Mouse (Mus musculus): ENCODE results near the gene Myh3. TPM values are rescaled to one million over a fixed set of nuclear protein-coding genes. Genes with fewer than 3 reads are reported as not detected.
A peak's percentile ranks its signal among the peaks of the same experiment; 100 is the strongest.

Myh3 gene
- polyA plus RNA-seq, 2 experiments = 192 to 205 TPM

DNA sequence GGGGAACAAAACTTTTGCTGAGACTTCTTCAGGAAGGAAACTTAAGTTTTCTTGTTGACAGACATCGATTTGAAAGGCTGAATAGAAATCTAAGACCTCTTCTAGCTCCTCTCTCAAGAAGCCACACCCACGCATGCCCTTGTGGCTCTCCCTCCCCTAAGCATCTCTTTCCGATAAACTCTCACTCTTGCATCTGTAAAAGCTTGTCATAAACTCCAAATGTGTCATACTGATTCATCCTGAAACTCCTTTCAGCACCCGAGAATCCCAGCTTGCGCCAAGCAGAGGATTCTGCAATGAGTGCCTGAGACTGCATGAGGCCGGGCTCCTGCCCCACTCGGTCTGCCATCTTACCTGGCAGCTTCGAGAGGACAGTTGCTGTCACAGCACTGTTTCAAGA, 29.6 kb upstream of the Myh3 start:
- Histone ChIP-seq H3K4me1 (ENCODE audit: control insufficient read depth, insufficient read depth, low read length) (peaks cover 7% of the 10 kb centered on the region), H3K36me3 (ENCODE audit: control insufficient read depth, insufficient read depth, low read length) (peaks cover 11% of the 10 kb centered on the region), H3K27me3 (ENCODE audit: control insufficient read depth, insufficient read depth, low read length) (no peaks in the 10 kb centered on the region), H3K4me3 (replicated peaks; ENCODE audit: low read length) (no peak overlapping the region), H3K9ac (ENCODE audit: low read depth, low read length, severe bottlenecking) (no peak overlapping the region), H3K4me2 (replicated peaks; ENCODE audit: low read depth, low read length, severe bottlenecking) (no peak overlapping the region), H3K27ac (replicated peaks; ENCODE audit: low read depth, low read length) (no peak overlapping the region), H3K9me3 (ENCODE audit: control insufficient read depth, low read length) (no peaks in the 10 kb centered on the region)
- DNase-seq (ENCODE audit: low spot score) (no peak), ATAC-seq (ENCODE audit: low FRiP score, low read depth) (no peak)
- 87% methylated on average over 8 of the region's 8 CpGs for WGBS
- no peak for TF ChIP-seq POLR2A (IDR thresholded peaks at IDR 0.05; ENCODE audit: borderline replicate concordance, extremely low read depth, insufficient read depth, insufficient read length)

DNA sequence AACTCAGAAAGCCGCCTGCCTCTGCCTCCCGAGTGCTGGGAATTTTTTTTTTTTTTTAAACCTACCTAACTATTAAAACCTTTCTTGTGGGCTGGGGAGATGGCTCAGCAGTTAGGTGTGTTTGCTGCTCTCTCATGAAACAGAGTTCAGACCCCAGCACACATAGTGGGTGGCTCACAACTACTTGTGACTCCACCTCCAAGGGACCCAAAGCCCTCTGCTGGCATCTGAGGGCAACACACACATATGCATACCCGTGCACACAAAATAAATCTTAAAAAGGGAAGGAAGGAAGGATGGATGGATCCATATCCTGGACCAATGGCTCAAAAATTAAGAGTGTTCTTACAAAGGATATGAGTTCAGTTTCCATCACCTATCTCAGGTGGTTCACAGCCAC, 28.8 kb upstream of the Myh3 start:
- Histone ChIP-seq H3K27me3 (ENCODE audit: control insufficient read depth, insufficient read depth, low read length) (no peaks in the 10 kb centered on the region), H3K4me2 (replicated peaks; ENCODE audit: low read depth, low read length, severe bottlenecking) (no peak overlapping the region), H3K27ac (replicated peaks; ENCODE audit: low read depth, low read length) (no peak overlapping the region), H3K9ac (ENCODE audit: low read depth, low read length, severe bottlenecking) (no peak overlapping the region), H3K4me1 (ENCODE audit: control insufficient read depth, insufficient read depth, low read length) (peaks cover 10% of the 10 kb centered on the region), H3K9me3 (ENCODE audit: control insufficient read depth, low read length) (no peaks in the 10 kb centered on the region), H3K4me3 (replicated peaks; ENCODE audit: low read length) (no peak overlapping the region), H3K36me3 (ENCODE audit: control insufficient read depth, insufficient read depth, low read length) (peaks cover 8% of the 10 kb centered on the region)
- ATAC-seq (ENCODE audit: low FRiP score, low read depth) (no peak), DNase-seq (ENCODE audit: low spot score) (no peak)
- TF ChIP-seq POLR2A (IDR thresholded peaks at IDR 0.05; ENCODE audit: borderline replicate concordance, extremely low read depth, insufficient read depth, insufficient read length) = no peak
- WGBS = 89% methylated on average over 3 of the region's 3 CpGs

- TF ChIP-seq POLR2A (IDR thresholded peaks at IDR 0.05; ENCODE audit: borderline replicate concordance, extremely low read depth, insufficient read depth, insufficient read length) = no peak
- Histone ChIP-seq H3K4me2 (replicated peaks; ENCODE audit: low read depth, low read length, severe bottlenecking) (peak overlapping the region; percentile 71), H3K4me3 (replicated peaks; ENCODE audit: low read length) (peak overlapping the region; percentile 95), H3K36me3 (ENCODE audit: control insufficient read depth, insufficient read depth, low read length) (peaks cover 14% of the 10 kb centered on the region), H3K27ac (replicated peaks; ENCODE audit: low read depth, low read length) (peak overlapping the region; percentile 71), H3K4me1 (ENCODE audit: control insufficient read depth, insufficient read depth, low read length) (peaks cover 10% of the 10 kb centered on the region), H3K27me3 (ENCODE audit: control insufficient read depth, insufficient read depth, low read length) (no peaks in the 10 kb centered on the region), H3K9ac (ENCODE audit: low read depth, low read length, severe bottlenecking) (peak overlapping the region; percentile 84), H3K9me3 (ENCODE audit: control insufficient read depth, low read length) (no peaks in the 10 kb centered on the region)
- DNase-seq (ENCODE audit: low spot score) (peak; percentile 14), ATAC-seq (ENCODE audit: low FRiP score, low read depth) (peak; percentile 28; the same call in 1 of the 2 replicates)
- WGBS = 6% methylated on average over 16 of the region's 16 CpGs
Measured at GRCm38 (mm10) chr11:67051676-67052320, 26.3 kb upstream of the Myh3 start.

- under 1% methylated on average over 33 of the region's 50 CpGs for WGBS
- H3K4me2 ChIP-seq (replicated peaks; ENCODE audit: low read depth, low read length, severe bottlenecking) = peak within 1 kb of the TSS; percentile 71
- no peaks in the 10 kb centered on the region for H3K9me3 ChIP-seq (ENCODE audit: control insufficient read depth, low read length)
- peak within 1 kb of the TSS; percentile 71 for H3K27ac ChIP-seq (replicated peaks; ENCODE audit: low read depth, low read length)
- H3K36me3 ChIP-seq (ENCODE audit: control insufficient read depth, insufficient read depth, low read length) = peaks cover 20% of the 10 kb centered on the region
- peaks cover 10% of the 10 kb centered on the region for H3K4me1 ChIP-seq (ENCODE audit: control insufficient read depth, insufficient read depth, low read length)
- ATAC-seq (ENCODE audit: low FRiP score, low read depth) (peak; percentile 90), DNase-seq (ENCODE audit: low spot score) (peak; percentile 87)
- peak; percentile 75; the same call in 1 of the 2 replicates for TF ChIP-seq POLR2A (IDR thresholded peaks at IDR 0.05; ENCODE audit: borderline replicate concordance, extremely low read depth, insufficient read depth, insufficient read length)
- peak within 1 kb of the TSS; percentile 84 for H3K9ac ChIP-seq (ENCODE audit: low read depth, low read length, severe bottlenecking)
- peak within 1 kb of the TSS; percentile 95 for H3K4me3 ChIP-seq (replicated peaks; ENCODE audit: low read length)
- H3K27me3 ChIP-seq (ENCODE audit: control insufficient read depth, insufficient read depth, low read length) = no peaks in the 10 kb centered on the region
Measured at GRCm38 (mm10) chr11:67052321-67052952, 25.7 kb upstream of the Myh3 start, which contains the start of the genes Adprm and Sco1. Gene Adprm (minus strand): TSS chr11:67052594. Gene Sco1 (plus strand): TSS chr11:67052670.

DNA sequence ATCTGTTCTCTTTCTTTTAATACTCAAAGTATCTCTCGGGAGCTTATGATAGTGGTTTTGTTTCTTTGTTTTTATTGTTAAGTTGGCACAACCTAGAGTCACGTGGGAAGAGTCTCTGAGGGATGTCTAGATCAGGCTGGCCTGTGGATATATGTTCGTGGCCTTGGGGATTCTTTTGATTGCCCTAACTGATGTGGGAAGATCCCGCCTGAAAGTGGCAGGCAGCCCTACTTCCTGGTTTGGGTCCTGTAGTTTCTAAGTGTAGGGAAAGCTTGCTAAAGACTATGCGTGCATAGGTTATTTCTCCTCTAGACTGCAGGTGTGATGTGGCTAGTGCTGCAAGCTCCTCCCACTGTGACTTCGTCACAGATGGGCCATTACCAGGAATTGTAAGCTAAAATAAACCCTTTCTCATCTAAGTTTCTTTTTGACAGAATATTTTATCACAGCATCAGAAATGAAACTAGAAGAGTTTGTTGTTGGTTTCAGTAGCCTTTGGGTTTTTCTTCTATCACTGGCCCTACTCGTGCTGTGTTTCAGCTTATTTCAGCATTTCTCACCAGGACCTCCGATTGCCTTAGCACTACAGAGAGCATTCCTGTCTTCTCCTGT, 23.2 kb upstream of the Myh3 start:
- Histone ChIP-seq H3K4me2 (replicated peaks; ENCODE audit: low read depth, low read length, severe bottlenecking) (no peak overlapping the region), H3K27ac (replicated peaks; ENCODE audit: low read depth, low read length) (no peak overlapping the region), H3K4me1 (ENCODE audit: control insufficient read depth, insufficient read depth, low read length) (peaks cover 10% of the 10 kb centered on the region), H3K27me3 (ENCODE audit: control insufficient read depth, insufficient read depth, low read length) (no peaks in the 10 kb centered on the region), H3K36me3 (ENCODE audit: control insufficient read depth, insufficient read depth, low read length) (peaks cover 44% of the 10 kb centered on the region), H3K9me3 (ENCODE audit: control insufficient read depth, low read length) (no peaks in the 10 kb centered on the region), H3K9ac (ENCODE audit: low read depth, low read length, severe bottlenecking) (no peak overlapping the region), H3K4me3 (replicated peaks; ENCODE audit: low read length) (no peak overlapping the region)
- TF ChIP-seq POLR2A (IDR thresholded peaks at IDR 0.05; ENCODE audit: borderline replicate concordance, extremely low read depth, insufficient read depth, insufficient read length) = no peak
- ATAC-seq (ENCODE audit: low FRiP score, low read depth) (no peak), DNase-seq (ENCODE audit: low spot score) (no peak)
- WGBS = 88% methylated on average over 8 of the region's 8 CpGs

Data from limb, embryonic 14.5 days (tissue).